Mouse (Mus musculus): ENCODE measurements around the gene Ccnt1. TPM values are rescaled to one million over a fixed set of nuclear protein-coding genes. Genes with fewer than 3 reads are reported as not detected.
A peak's percentile ranks its signal among the peaks of the same experiment; 100 is the strongest.

The Ccnt1 gene
- total RNA-seq, 4 experiments from 2014 or later, result 14.3 to 19.4 (median 15.7) TPM

DNA sequence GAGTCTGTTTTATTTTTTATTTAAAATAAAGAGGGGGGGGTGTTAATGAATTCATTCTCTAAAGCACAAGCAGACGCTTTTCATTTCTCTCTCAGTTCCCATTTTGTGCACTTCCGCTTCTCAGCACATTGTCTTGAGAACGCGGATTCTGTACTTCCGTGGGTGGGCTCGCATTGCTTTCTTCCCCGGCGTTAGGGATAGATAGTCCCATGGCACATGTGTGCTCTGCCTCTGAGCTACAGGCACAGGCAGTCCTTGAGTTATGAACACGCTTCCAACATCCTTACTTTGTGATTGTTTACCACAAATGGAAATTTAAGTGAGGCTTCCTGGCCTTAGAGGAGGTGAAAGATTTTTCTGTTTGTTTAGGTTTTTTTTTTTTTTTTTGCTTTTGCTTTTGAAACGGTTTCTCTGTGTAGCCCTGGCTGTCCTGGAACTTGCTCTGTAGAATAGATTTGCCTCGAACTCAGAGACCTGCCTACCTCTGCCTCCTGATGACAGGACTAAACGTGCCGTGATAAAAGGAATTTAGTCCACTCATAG lies 59.3 kb downstream of the Ccnt1 start:
- no peak for DNase-seq (ENCODE audit: low spot score in 2 of 2)

DNA sequence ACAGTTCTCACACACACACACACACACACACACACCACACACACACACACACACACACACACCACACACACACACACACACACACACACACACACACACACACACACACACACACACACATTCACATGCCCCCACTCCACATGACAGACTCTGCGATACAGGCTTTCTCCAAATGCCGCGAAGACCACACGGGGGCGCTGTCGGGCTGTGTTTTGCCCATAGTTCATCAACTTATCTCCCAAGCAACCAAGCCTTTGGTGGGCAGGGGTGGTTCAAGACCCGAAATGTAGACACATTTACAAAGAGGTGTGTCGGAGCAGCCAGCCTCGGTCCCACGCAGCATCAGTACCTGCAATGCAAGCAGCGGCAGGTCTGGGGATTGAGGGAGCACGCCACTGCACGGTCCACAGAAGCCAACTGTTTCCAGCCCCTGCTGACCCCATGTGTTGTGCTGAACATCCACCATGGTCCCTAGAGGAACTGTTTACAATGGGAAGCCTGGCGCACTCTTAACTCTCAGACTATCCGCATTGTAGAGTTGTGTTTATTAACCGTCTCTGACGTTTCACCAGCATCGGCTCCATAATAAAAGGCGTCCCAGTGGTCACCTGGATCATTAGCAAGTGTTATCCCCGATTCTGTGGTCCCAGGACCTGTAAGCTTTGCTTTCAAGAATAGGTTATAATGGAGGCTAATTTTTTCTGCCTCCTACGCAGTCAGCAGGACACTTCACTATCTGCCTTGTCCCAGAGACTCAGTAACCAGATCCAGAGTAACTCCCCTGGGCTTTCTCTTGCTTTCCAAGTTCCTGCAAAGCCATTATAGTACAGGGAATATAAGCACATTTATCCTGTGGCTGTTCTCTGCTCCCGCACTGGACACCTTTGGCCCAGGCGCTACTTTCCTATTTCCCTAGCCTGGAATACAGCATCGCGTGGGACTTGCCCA lies 60.0 kb downstream of the Ccnt1 start:
- DNase-seq (ENCODE audit: low spot score in 2 of 2), result peak; percentile 52 to 58

DNA sequence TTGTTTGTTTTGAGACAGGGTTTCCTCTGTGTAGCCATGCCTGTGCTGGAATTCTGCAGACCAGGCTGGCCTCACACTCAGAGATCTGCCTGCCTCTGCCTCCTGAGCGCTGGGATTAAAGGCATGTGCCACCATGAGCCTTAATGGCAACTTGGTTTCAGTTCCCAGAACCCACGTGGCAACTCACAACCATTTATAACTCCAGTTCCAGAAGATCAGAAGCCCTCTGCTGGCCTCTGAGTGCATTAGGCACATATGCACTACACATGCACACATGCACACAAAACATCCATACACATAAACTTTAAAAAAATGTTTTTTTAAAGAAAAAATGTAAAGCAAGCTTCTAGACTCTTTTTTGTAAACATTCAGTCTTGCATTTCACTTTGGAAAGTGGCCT lies 61.3 kb downstream of the Ccnt1 start:
- no peak for DNase-seq (ENCODE audit: low spot score in 2 of 2)

DNA sequence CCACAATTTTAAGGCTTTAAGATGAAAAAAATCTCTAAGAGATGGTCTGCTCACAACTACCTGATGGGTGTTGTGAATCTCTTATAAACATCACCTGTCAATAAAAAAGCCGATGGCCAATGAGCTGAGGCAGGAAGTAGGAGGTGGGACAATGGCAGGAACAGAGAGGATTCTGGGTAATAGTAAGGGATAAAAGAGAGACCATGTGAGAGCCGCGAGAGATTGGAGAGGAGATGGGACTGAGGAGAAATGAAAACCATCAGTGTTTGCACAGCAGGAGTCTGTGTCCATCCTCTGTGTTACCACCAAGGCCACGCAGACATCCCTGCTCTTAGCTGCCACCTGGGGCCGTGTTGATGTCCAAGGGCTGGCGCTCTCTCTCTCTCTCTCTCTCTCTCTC lies 63.4 kb downstream of the Ccnt1 start:
- DNase-seq (ENCODE audit: low spot score in 2 of 2), result no peak

DNA sequence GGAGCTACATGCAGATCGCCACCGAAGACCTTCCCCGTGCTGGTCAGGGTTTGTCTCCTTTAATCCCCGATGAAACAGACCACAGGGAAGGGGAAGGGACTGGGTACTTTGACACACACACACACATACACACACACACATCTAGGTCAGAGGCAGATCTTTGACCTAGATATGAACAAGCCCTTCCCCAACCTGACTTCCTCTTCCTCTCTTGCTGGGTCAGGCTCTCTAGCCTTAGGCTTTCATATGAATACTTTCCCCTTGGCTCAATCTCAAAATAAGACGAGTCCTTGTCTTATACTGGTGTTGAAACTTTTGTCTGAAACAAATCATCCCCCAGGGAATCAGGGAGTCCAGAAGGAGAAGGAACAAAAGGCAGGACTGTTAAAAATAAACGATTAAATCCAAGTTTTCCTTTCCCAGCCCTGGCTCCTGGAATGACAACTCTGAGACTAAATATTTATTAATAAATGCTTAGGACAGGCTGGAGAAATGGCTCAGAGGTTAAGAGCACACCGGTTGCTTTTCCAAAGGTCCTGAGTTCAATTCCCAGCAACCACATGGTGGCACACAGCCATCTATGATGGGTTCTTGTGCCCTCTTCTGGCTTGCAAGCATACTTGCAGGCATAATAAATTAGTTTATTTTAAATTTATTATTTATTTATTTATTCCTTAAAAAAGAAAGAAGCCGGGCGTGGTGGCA lies 64.3 kb downstream of the Ccnt1 start:
- no peak for DNase-seq (ENCODE audit: low spot score in 2 of 2)

DNA sequence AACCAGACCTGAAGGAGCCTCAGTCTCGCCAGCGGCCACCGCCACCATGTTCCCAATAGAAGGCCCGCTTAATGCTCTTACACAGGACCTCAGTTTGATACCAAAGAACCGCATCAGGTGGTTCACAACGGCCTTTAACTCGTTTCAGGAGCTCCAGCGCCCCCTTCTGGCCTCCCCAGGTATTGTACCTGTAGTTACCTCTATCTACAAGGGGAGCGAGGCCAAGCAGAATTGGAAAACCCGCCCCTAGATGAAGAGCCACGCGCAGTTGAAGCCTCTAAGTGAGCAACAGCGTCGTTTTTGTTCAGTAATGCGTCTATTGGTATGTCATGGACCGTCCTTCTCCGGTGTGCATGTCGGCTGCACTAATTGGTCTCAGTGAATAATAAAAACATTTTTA lies 66.2 kb downstream of the Ccnt1 start:
- DNase-seq (ENCODE audit: low spot score in 2 of 2), result peak; percentile 24 to 38

DNA sequence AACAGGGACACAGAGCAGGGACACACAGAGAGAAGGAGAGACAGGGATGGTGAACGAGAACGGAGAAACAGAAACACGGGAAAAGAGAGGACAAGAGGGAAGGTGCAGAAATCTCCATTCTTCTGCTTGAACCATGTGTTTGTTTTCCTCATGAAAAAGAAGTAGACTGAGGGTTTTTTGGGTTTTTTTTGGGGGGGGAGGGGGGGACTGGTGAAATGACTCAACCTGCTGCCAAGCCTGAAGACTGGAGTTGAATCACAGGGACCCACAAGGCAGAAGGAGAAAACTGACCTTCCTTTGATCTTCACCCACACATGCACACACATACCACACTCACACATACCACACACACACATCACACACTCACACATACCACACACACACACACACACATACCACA lies 67.4 kb downstream of the Ccnt1 start:
- no peak for DNase-seq (ENCODE audit: low spot score in 2 of 2)

DNA sequence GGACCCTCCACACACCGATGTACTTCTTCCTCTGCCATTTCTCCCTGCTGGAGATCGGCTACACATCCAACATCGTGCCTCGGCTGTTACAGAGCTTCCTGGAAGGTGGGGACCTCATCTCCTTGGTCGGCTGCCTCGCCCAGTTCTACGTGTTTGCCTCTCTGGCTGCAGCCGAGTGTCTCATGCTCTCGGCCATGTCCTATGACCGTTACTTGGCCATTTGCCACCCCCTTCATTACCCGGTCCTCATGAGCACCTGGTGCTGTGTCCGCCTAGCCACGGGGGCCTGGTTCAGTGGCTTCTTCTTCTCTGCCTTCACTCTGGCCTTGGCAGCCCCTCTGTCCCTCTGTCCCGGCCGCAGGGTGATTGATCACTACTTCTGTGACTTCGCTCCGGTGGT lies 73.1 kb downstream of the Ccnt1 start:
- no peak for DNase-seq (ENCODE audit: low spot score in 2 of 2)

DNA sequence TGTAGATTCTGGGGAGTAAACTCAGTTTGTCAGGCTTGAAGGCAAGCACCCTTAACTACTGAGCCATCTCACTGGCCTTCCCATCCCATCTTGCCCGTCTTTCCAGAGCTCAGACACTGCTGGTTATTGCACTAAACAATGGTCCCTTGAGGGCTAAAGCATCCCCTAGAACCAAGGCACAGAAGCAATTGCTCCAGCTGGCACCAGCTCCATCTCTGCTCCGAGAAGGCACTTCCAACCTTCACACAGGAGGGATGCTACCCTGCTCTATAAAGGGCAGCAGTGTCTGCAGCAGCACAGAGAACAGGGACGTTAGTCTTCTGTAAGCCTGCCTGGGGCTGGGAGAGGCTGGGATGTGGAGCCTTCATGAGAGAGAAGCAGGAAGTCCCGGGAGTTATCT lies 78.6 kb downstream of the Ccnt1 start, which contains the start of gene Olfr279:
Gene Olfr279 (plus strand): TSS at position 301 of the 400 bp plus-strand sequence.
- DNase-seq (ENCODE audit: low spot score in 2 of 2), result no peak

DNA sequence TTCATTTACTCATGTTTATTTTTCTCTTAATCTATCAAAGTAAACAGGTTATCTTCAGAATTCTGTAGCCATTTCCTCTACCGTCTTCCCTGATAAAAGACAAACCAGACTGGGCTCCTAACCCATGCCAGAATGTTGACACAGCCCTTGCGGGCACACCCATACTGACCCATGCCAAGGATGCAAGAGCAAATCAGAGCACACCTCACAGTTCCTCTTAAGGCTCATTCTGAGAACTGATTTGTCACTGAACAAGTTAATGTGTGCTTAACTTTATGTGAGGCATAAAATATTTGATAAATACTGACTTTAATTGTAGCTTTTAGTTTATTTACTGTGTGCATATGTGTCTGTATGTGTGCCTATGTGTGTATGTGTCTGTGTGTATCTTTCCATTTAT lies 79.4 kb downstream of the Ccnt1 start:
- no peak for DNase-seq (ENCODE audit: low spot score in 2 of 2)

Small RNAs within 50 kb of the gene (microRNA-seq; reads per million reads assigned to microRNA genes)
- 3.3 reads per million for gene Mir1291

Other genes starting within 250 kb of the Ccnt1 start
- not detected for gene Olfr284, start 229.9 kb downstream of the Ccnt1 start, total RNA-seq (2022)
- gene Olfr283, start 190.0 kb downstream of the Ccnt1 start, total RNA-seq (2022), result not detected
- gene Olfr282, start 139.7 kb downstream of the Ccnt1 start, total RNA-seq (2022), result not detected
- gene Olfr281, start 118.3 kb downstream of the Ccnt1 start, total RNA-seq (2022), result not detected
- not detected for gene OR5BS1P, start 101.0 kb downstream of the Ccnt1 start, total RNA-seq (2022)
- not detected for gene Lalba, start 88.2 kb downstream of the Ccnt1 start, total RNA-seq (2022)
- gene Olfr279, start 78.5 kb downstream of the Ccnt1 start, total RNA-seq (2022), result not detected
- 10 to 100 TPM; 65.5 to 72.7 (median 69.8) TPM for gene Kansl2, start 36.7 kb downstream of the Ccnt1 start, total RNA-seq (2022)
- under 1 TPM in 1 of 4 experiments, not detected in 3; 0.63 TPM for gene 4930415O20Rik, start 81 bp upstream of the Ccnt1 start, total RNA-seq (2022)
- 10 to 100 TPM; 13.4 to 21.4 (median 19.1) TPM for gene Adcy6, start 39.2 kb upstream of the Ccnt1 start, total RNA-seq (2022)
- gene Cacnb3, start 59.9 kb upstream of the Ccnt1 start, total RNA-seq (2022), result 1 to 10 TPM in 2 of 4 experiments, under 1 TPM in 2; 0.78 to 1.1 (median 1.0) TPM
- gene Ddx23, start 92.0 kb upstream of the Ccnt1 start, total RNA-seq (2022), result 10 to 100 TPM; 54.0 to 72.3 (median 63.4) TPM
- gene Rnd1, start 106.5 kb upstream of the Ccnt1 start, total RNA-seq (2022), result 1 to 10 TPM; 1.0 to 2.3 (median 1.1) TPM
- not detected for gene Ccdc65, start 137.3 kb upstream of the Ccnt1 start, total RNA-seq (2022)
- under 1 TPM in 3 of 4 experiments, not detected in 1; 0.43 to 0.92 (median 0.72) TPM for gene Fkbp11, start 157.3 kb upstream of the Ccnt1 start, total RNA-seq (2022)
- gene Arf3, start 192.3 kb upstream of the Ccnt1 start, total RNA-seq (2022), result 1 to 10 TPM; 6.9 to 8.9 (median 8.1) TPM
- 1 to 10 TPM in 1 of 4 experiments, under 1 TPM in 3; 0.48 to 1.1 (median 0.85) TPM for gene Wnt10b, start 207.2 kb upstream of the Ccnt1 start, total RNA-seq (2022)
- not detected for gene Wnt1, start 218.9 kb upstream of the Ccnt1 start, total RNA-seq (2022)
- gene Ddn, start 238.6 kb upstream of the Ccnt1 start, total RNA-seq (2022), result under 1 TPM; 0.12 to 0.67 (median 0.43) TPM